Mouse (Mus musculus): ENCODE measurements around the gene Lif. TPM values are rescaled to one million over a fixed set of nuclear protein-coding genes. Genes with fewer than 3 reads are reported as not detected.

Lif gene
- total RNA-seq, 1 experiment, result 7.9 TPM

DNA sequence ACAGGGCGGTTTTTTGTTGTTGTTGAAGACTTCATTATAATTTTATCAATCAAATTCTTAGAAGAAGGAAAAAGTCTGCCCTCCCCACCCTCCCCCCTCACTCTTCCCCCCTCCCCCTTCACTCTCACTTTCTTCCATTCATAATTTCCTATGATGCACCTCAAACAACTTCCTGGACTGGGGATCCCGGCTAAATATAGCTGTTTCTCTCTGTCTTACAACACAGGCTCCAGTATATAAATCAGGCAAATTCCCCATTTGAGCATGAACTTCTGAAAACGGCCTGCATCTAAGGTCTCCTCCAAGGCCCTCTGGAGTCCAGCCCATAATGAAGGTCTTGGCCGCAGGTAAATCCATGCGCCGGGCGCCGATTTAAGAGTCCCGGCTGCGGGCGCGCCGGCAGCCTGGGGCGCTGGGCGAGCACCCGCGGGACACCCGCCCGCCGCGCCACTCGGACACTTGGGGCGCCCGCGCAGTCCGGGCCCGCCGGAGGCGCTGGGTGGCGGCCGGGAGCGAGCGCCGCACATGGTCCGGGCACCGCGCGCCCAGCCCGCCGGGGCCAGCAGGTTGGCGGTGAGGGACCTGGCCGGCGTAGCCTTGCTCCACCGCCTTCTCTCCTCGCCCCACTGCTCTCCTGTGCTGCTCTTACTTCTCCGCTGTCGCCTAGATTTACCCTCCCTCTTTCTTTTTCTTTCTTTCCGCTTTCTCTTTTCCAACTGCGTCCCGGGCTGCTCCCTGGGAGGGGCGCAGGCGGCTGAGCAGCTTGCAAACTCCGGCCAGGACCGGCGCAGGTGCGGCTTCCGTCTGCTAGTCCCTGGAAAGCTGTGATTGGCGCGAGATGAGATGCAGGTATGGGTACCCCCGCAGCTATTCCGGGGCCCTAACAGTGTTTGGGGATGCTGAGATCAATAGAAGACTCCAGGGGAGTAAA is 9.2 kb downstream of the Lif start:
- peaks cover 8% of the 10 kb centered on the region; the same call in 1 of the 2 replicates for H3K36me3 ChIP-seq (ENCODE audit: control insufficient read depth, insufficient read depth, low read length, poor library complexity, severe bottlenecking)
- H3K9me3 ChIP-seq (ENCODE audit: control insufficient read depth, insufficient read depth, low read depth, low read length), result no peaks in the 10 kb centered on the region
- TF ChIP-seq ZC3H11A (IDR thresholded peaks at IDR 0.05; ENCODE audit: borderline replicate concordance, low read depth, low read length) (no peak), HCFC1 (IDR thresholded peaks at IDR 0.05; ENCODE audit: borderline replicate concordance, insufficient read depth, low read length) (0 out of 2 replicates have a peak, but pooled peaks have one; percentile 45)
- peak; percentile 59 for DNase-seq (ENCODE audit: low read depth, low spot score)
- H3K4me3 ChIP-seq (ENCODE audit: insufficient read depth in 1 of 2, low read depth in 1 of 2, low read length in 2 of 2, poor library complexity in 1 of 2, severe bottlenecking in 1 of 2), result peak overlapping the region; percentile 73 to 76
- in situ Hi-C loops (cut with MboI; ENCODE audit: low sequenced_read_pairs in 2 of 2, unreplicated experiment in 2 of 2), result no loop called here
- H3K27ac ChIP-seq (ENCODE audit: insufficient read depth, low read depth, low read length, poor library complexity, severe bottlenecking), result peak overlapping the region; percentile 56
- peaks cover 3 to 36% of the 10 kb centered on the region in 2 experiments; a peak in 3 of 4 replicates for H3K4me1 ChIP-seq (ENCODE audit: control insufficient read depth in 2 of 2, insufficient read depth in 2 of 2, low read length in 2 of 2, poor library complexity in 1 of 2)
- H3K9ac ChIP-seq (ENCODE audit: insufficient read depth, low read depth, low read length, poor library complexity, severe bottlenecking), result peak overlapping the region; percentile 77

DNA sequence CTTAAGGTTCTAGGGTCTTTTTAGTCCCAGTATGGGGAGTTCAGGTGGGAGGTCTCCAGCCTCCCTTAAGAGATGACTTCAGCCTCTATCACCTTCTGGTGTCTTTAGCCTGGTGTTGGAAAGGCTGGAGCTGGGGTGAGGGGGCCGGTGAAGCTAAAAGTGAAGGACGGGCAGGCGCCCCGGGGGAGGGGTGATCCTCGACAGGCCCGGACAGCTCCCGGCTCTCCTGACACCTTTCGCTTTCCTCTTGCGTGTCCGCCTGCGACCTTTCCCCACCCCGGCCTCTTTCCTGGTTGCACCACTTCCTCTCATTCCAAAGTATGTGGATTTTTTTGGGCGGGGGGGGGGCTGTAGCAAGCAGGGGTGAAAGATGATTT is 9.8 kb downstream of the Lif start:
- Histone ChIP-seq H3K27ac (ENCODE audit: insufficient read depth, low read depth, low read length, poor library complexity, severe bottlenecking) (peak overlapping the region; percentile 56), H3K9me3 (ENCODE audit: control insufficient read depth, insufficient read depth, low read depth, low read length) (no peaks in the 10 kb centered on the region), H3K4me1 (ENCODE audit: control insufficient read depth in 2 of 2, insufficient read depth in 2 of 2, low read length in 2 of 2, poor library complexity in 1 of 2) (peaks cover 3 to 33% of the 10 kb centered on the region in 2 experiments; a peak in 3 of 4 replicates), H3K4me3 (ENCODE audit: insufficient read depth in 1 of 2, low read depth in 1 of 2, low read length in 2 of 2, poor library complexity in 1 of 2, severe bottlenecking in 1 of 2) (peak overlapping the region; percentile 73 to 76), H3K9ac (ENCODE audit: insufficient read depth, low read depth, low read length, poor library complexity, severe bottlenecking) (peak overlapping the region; percentile 77), H3K36me3 (ENCODE audit: control insufficient read depth, insufficient read depth, low read length, poor library complexity, severe bottlenecking) (peaks cover 8% of the 10 kb centered on the region; the same call in 1 of the 2 replicates)
- TF ChIP-seq CHD2 (IDR thresholded peaks at IDR 0.05; ENCODE audit: low read depth, low read length) (no peak), ZC3H11A (IDR thresholded peaks at IDR 0.05; ENCODE audit: borderline replicate concordance, low read depth, low read length) (no peak), ZNF384 (IDR thresholded peaks at IDR 0.05; ENCODE audit: low read depth, low read length) (no peak), HCFC1 (IDR thresholded peaks at IDR 0.05; ENCODE audit: borderline replicate concordance, insufficient read depth, low read length) (no peak), MAFK (IDR thresholded peaks at IDR 0.05; ENCODE audit: insufficient read depth, low read depth, low read length) (no peak)
- in situ Hi-C loops (cut with MboI; ENCODE audit: low sequenced_read_pairs in 2 of 2, unreplicated experiment in 2 of 2), result no loop called here
- DNase-seq (ENCODE audit: low read depth, low spot score), result no peak

DNA sequence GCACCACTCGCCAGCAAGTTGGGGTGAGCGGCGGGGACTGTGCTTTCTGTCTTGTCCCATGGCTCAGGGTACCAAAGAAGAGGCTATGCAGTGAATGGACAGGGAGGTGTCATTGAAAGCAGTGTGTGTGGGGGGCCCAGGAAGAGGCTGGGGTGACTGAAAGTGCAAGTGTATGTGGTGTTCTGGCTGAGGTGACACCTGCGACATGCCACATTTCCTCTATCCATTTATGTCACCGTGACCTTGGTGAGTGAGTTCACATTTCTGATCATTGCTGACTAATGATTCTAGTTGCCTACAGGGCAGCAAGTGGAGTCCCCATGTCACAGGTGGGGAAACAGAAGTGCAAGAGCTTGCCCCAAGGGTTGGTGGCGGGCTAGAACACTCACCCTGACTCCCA is 11.1 kb downstream of the Lif start:
- Histone ChIP-seq H3K36me3 (ENCODE audit: control insufficient read depth, insufficient read depth, low read length, poor library complexity, severe bottlenecking) (peaks cover 8% of the 10 kb centered on the region; the same call in 1 of the 2 replicates), H3K4me1 (ENCODE audit: control insufficient read depth in 2 of 2, insufficient read depth in 2 of 2, low read length in 2 of 2, poor library complexity in 1 of 2) (peaks cover 3 to 32% of the 10 kb centered on the region in 2 experiments; a peak in 3 of 4 replicates), H3K9me3 (ENCODE audit: control insufficient read depth, insufficient read depth, low read depth, low read length) (no peaks in the 10 kb centered on the region), H3K9ac (ENCODE audit: insufficient read depth, low read depth, low read length, poor library complexity, severe bottlenecking) (no peak overlapping the region), H3K27ac (ENCODE audit: insufficient read depth, low read depth, low read length, poor library complexity, severe bottlenecking) (no peak overlapping the region), H3K4me3 (ENCODE audit: insufficient read depth in 1 of 2, low read depth in 1 of 2, low read length in 2 of 2, poor library complexity in 1 of 2, severe bottlenecking in 1 of 2) (no peak overlapping the region)
- DNase-seq (ENCODE audit: low read depth, low spot score), result no peak
- TF ChIP-seq MAFK (IDR thresholded peaks at IDR 0.05; ENCODE audit: insufficient read depth, low read depth, low read length) (no peak), CHD2 (IDR thresholded peaks at IDR 0.05; ENCODE audit: low read depth, low read length) (no peak), ZC3H11A (IDR thresholded peaks at IDR 0.05; ENCODE audit: borderline replicate concordance, low read depth, low read length) (no peak), ZNF384 (IDR thresholded peaks at IDR 0.05; ENCODE audit: low read depth, low read length) (no peak), HCFC1 (IDR thresholded peaks at IDR 0.05; ENCODE audit: borderline replicate concordance, insufficient read depth, low read length) (no peak)
- in situ Hi-C loops (cut with MboI; ENCODE audit: low sequenced_read_pairs in 2 of 2, unreplicated experiment in 2 of 2), result no loop called here

DNA sequence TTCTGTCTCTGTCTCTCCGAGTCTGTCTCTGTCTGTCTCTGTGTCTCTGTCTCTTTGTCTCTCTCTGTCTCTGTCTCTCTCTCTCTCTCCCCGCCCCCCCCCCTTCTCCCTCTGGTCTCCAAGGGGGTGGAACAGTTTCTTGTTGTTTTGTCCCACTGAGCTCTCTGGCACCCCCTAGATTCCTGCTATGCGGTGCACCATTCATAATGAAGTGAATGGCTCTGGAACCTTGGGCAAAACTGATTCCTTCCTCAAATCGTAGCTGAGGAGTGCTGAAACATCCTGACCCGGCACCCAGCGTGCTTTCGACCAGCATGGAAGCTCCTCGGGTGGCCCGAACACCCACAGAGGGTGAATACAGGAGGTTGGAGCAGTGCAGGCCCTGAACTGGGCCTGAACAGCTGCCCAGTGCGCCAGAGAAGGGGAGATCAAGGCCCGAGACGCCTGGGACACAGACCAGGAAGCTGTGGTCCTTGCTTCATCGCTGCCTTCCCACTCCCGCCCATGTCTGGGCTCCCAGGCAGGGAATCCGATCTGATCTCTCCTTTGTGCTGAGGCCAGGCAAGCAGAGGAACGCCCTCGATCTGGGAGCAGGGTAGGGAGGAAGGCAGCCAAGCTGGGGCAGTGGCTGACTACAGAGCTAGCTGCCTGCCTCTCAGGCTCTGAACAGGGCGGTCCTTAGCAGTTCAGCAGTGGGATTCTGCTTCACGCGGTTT is 13.5 kb downstream of the Lif start:
- Histone ChIP-seq H3K36me3 (ENCODE audit: control insufficient read depth, insufficient read depth, low read length, poor library complexity, severe bottlenecking) (peaks cover 8% of the 10 kb centered on the region; the same call in 1 of the 2 replicates), H3K27ac (ENCODE audit: insufficient read depth, low read depth, low read length, poor library complexity, severe bottlenecking) (peak overlapping the region; percentile 71), H3K9ac (ENCODE audit: insufficient read depth, low read depth, low read length, poor library complexity, severe bottlenecking) (peak overlapping the region; percentile 55; the same call in 1 of the 2 replicates), H3K4me1 (ENCODE audit: control insufficient read depth in 2 of 2, insufficient read depth in 2 of 2, low read length in 2 of 2, poor library complexity in 1 of 2) (peaks cover 2 to 15% of the 10 kb centered on the region in 2 experiments; a peak in 2 of 4 replicates), H3K9me3 (ENCODE audit: control insufficient read depth, insufficient read depth, low read depth, low read length) (no peaks in the 10 kb centered on the region), H3K4me3 (ENCODE audit: insufficient read depth in 1 of 2, low read depth in 1 of 2, low read length in 2 of 2, poor library complexity in 1 of 2, severe bottlenecking in 1 of 2) (peak overlapping the region in 1 of 2 experiments; percentile 58; a peak in 2 of 4 replicates)
- DNase-seq (ENCODE audit: low read depth, low spot score), result no peak
- no peak for TF ChIP-seq ZC3H11A (IDR thresholded peaks at IDR 0.05; ENCODE audit: borderline replicate concordance, low read depth, low read length)
- no peak for TF ChIP-seq MAFK (IDR thresholded peaks at IDR 0.05; ENCODE audit: insufficient read depth, low read depth, low read length)
- no peak for TF ChIP-seq ZNF384 (IDR thresholded peaks at IDR 0.05; ENCODE audit: low read depth, low read length)
- no peak for TF ChIP-seq HCFC1 (IDR thresholded peaks at IDR 0.05; ENCODE audit: borderline replicate concordance, insufficient read depth, low read length)
- no peak for TF ChIP-seq CHD2 (IDR thresholded peaks at IDR 0.05; ENCODE audit: low read depth, low read length)
- in situ Hi-C loops (cut with MboI; ENCODE audit: low sequenced_read_pairs in 2 of 2, unreplicated experiment in 2 of 2), result no loop called here

Data from ES-E14 (cell line).